Mouse (Mus musculus) hindbrain, embryonic 11.5 days (tissue): ENCODE measurements around the gene Gal3st2b. TPM values are rescaled to one million over a fixed set of nuclear protein-coding genes. Genes with fewer than 3 reads are reported as not detected.
A peak's percentile ranks its signal among the peaks of the same experiment; 100 is the strongest.
"Not testable (repeated sequence)": the region's sequence is repeated elsewhere in the genome, so short reads cannot be mapped to it uniquely, and the experiment has no call there.

ENCODE experiments used
- ATAC-seq: fragments of 200-750 bp; cut with Nextera tagmentation; 2 replicates; pipeline ENCODE4 v1.8.0; 2017; ENCODE audit warnings: mild to moderate bottlenecking, moderate TSS enrichment, moderate library complexity; ENCODE audit not compliant: low FRiP score
- DNase-seq: peaks from one replicate; pipeline ENCODE4 v3.0.0-alpha.2; 2015; ENCODE audit warnings: low spot score
- H3K27ac ChIP-seq: fragments of 300-500 bp; sonication (generic); 2 replicates; pipeline ENCODE4 v1.5.1; 2014; ENCODE audit warnings: mild to moderate bottlenecking, low read depth, low read length
- H3K27me3 ChIP-seq: fragments of 300-500 bp; sonication (generic); 2 replicates; pipeline ENCODE4 v1.6.1; 2014; ENCODE audit warnings: mild to moderate bottlenecking, low read length, moderate library complexity, mixed read lengths; ENCODE audit not compliant: control insufficient read depth, insufficient read depth
- H3K36me3 ChIP-seq: fragments of 300-500 bp; sonication (generic); 2 replicates; pipeline ENCODE4 v1.6.1; 2014; ENCODE audit warnings: mild to moderate bottlenecking, low read length, moderate library complexity, mixed read lengths; ENCODE audit not compliant: control insufficient read depth, insufficient read depth
- H3K4me1 ChIP-seq: fragments of 300-500 bp; sonication (generic); replicated peaks from 2 replicates; pipeline ENCODE4 v1.6.1; 2014; ENCODE audit warnings: low read length, mixed read lengths; ENCODE audit not compliant: control insufficient read depth, insufficient read depth
- H3K4me2 ChIP-seq: fragments of 300-500 bp; sonication (generic); replicated peaks from 2 replicates; pipeline ENCODE4 v1.6.1; 2014; ENCODE audit warnings: mild to moderate bottlenecking, low read depth, low read length
- H3K4me3 ChIP-seq: fragments of 300-500 bp; sonication (generic); 2 replicates; pipeline ENCODE4 v1.5.1; 2014; ENCODE audit warnings: low read depth, low read length
- H3K9ac ChIP-seq: fragments of 300-500 bp; sonication (generic); 2 replicates; pipeline ENCODE4 v1.6.1; 2014; ENCODE audit warnings: low read depth, low read length
- H3K9me3 ChIP-seq: fragments of 300-500 bp; sonication (generic); 2 replicates; pipeline ENCODE4 v1.6.1; 2016; ENCODE audit warnings: low read length; ENCODE audit not compliant: control insufficient read depth
- WGBS: fragments of 180-500 bp; shearing (Covaris S2); extraction: QIAGEN DNeasy Blood & Tissue Kit; methylation state at CpG from one replicate; pipeline ENCODE4 v1.1.7; 2014; 5-methylcytosine and 5-hydroxymethylcytosine counted together
- polyA plus RNA-seq: library from polyadenylated mRNA; unstranded; fragments of >200 nt; fragmentation: Nextera tagmentation; extraction: Ambion mirVana; gene quantifications from 2 replicates; pipeline ENCODE4 v1.2.1, GENCODE M21; 2014

Gal3st2b gene
- polyA plus RNA-seq, 1 experiment from 2014 or later = not detected

DNA sequence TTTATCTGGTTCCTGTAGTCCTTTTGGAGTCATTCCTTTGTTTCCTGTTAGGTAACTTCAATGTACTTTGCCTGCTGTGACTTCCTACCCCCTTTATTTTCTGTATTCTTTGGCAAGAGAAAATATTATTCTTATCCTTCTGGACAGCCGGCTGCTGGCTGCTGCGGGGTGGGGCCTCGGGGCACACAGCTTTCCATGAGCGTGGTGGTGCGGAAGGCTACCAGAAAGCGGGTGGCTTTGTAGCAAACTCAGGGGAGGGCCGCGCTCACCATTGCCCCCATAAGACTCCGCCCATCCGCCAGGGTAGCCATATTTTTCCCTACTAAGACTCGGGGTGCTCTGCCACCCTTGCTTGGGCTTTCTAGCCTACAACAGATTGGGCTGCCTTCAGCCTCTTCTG, 31.0 kb downstream of the Gal3st2b start:
- H3K27ac ChIP-seq, H3K36me3 ChIP-seq, H3K4me2 ChIP-seq, DNase-seq, H3K4me3 ChIP-seq, H3K4me1 ChIP-seq, H3K27me3 ChIP-seq, H3K9ac ChIP-seq, H3K9me3 ChIP-seq: not testable (repeated sequence)
- no CpG with 5 or more reads among the region's 11 CpGs for WGBS
- ATAC-seq = 0 out of 2 replicates have a peak, but pooled peaks have one; percentile 57

DNA sequence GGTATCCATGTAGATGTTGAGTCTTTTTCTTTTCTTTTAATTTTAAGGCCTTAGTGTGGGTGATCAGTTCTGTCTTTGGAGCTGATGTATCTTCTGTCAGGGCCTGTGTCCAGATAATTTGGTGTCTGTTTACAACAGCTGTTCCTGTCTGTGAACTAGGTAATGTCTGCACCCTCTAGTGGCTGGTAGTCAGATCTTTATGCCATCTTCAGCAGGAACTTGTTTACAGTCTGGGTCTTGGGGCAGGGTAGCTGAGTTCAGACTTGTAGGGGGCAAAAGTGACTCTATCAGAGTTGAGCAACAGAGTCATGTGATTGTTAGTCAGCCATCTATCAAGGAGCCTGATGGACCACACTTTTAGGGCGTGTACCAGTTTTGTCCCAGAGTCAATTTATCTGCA, 48.4 kb downstream of the Gal3st2b start:
- not testable (repeated sequence) for H3K9me3 ChIP-seq, H3K9ac ChIP-seq, H3K36me3 ChIP-seq, H3K27me3 ChIP-seq, ATAC-seq, H3K4me3 ChIP-seq, H3K27ac ChIP-seq, DNase-seq, H3K4me2 ChIP-seq, H3K4me1 ChIP-seq
- WGBS = no CpG with 5 or more reads among the region's 1 CpGs

DNA sequence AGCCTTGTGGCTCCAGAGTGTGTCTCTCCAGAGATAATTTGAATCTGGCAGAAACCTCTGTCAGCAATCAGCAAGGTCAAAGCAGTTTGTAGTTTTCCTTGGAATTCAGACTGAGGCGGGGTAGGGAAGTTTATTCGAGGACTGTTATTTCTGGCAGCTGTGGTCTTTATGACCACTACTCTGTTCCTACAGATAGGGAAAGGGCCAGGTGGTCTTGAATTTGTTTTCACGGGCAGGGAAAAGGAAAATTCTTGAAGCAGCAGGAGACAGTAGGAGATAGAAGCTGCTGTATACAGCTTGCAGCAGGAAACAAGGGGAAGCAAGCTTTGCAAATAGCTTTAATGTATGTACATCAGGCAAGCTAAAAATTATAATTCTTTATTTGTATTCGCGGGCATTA, 52.3 kb downstream of the Gal3st2b start:
- H3K9me3 ChIP-seq, H3K27me3 ChIP-seq, H3K36me3 ChIP-seq, H3K9ac ChIP-seq, H3K4me3 ChIP-seq, DNase-seq, ATAC-seq, H3K4me1 ChIP-seq, H3K4me2 ChIP-seq, H3K27ac ChIP-seq: not testable (repeated sequence)
- 53% methylated on average over 3 of the region's 5 CpGs for WGBS

GRCm38 (mm10) chr1:93970797-93971196, 52.7 kb downstream of the Gal3st2b start:
- WGBS = no CpG with 5 or more reads among the region's 4 CpGs
- H3K9ac ChIP-seq, H3K9me3 ChIP-seq, H3K4me2 ChIP-seq, H3K27me3 ChIP-seq, ATAC-seq, H3K4me1 ChIP-seq, H3K36me3 ChIP-seq, H3K27ac ChIP-seq, H3K4me3 ChIP-seq, DNase-seq: not testable (repeated sequence)

DNA sequence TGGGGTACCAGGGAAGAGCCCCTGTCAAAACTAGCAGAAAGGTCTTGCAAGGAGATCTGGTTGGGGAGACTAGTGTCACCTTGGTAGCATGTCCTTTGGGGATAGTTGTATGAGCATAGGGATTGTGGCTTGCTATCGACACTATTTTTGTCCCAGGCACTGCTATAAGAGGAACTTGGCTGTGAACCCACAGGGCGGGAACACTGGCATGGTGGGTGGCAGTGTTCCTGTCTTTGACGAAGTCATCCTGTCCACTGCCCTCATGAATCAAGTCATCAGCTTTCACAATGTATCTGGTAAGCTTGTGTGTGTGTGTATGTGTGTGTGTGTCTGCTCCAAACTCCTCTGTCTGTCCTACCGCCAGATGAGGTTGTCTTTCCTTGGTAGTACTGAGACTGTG, 57.7 kb downstream of the Gal3st2b start:
- ATAC-seq, H3K9me3 ChIP-seq, H3K4me1 ChIP-seq, DNase-seq, H3K9ac ChIP-seq, H3K4me3 ChIP-seq, H3K4me2 ChIP-seq, H3K27me3 ChIP-seq, H3K36me3 ChIP-seq, H3K27ac ChIP-seq: not testable (repeated sequence)
- 88% methylated on average over 1 of the region's 4 CpGs for WGBS

- H3K27me3 ChIP-seq, H3K4me3 ChIP-seq, H3K36me3 ChIP-seq, H3K27ac ChIP-seq, H3K9ac ChIP-seq, H3K9me3 ChIP-seq, H3K4me2 ChIP-seq, H3K4me1 ChIP-seq, DNase-seq: not testable (repeated sequence)
- ATAC-seq = peak; percentile 21; the same call in 1 of the 2 replicates
- WGBS = no CpG with 5 or more reads among the region's 7 CpGs
These were observed 60.2 kb downstream of the Gal3st2b start for GRCm38 (mm10) chr1:93978287-93978686.

DNA sequence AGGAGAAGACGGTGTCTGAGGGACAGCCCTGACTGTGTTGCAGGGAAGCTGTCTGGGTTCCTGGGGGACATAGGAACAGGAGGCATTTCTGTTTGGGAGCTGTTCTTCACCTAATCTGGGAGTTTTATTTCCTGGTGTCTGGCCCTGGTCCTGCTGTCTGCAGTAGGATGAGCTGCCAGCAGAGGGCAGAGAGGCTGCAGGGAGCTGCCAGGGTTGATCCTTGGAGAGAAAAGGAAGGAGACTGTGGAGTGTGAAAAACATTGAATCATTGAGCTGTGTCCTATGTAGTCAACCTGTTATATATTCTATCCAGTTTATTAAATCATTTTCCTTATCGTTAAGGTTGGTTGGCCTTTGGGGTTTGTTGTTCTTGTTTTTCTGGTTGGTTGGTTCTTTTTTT, 62.8 kb downstream of the Gal3st2b start:
- DNase-seq, H3K9ac ChIP-seq, H3K36me3 ChIP-seq, H3K4me3 ChIP-seq, H3K4me1 ChIP-seq, H3K4me2 ChIP-seq, H3K27me3 ChIP-seq, H3K27ac ChIP-seq, H3K9me3 ChIP-seq: not testable (repeated sequence)
- no CpG with 5 or more reads among the region's 2 CpGs for WGBS
- ATAC-seq = peak; percentile 43; the same call in 1 of the 2 replicates

GRCm38 (mm10) chr1:93986167-93986566, 68.1 kb downstream of the Gal3st2b start:
- Histone ChIP-seq H3K36me3 (no peaks in the 10 kb centered on the region), H3K4me1 (no peaks in the 10 kb centered on the region), H3K27ac (no peak overlapping the region), H3K9ac (no peak overlapping the region), H3K9me3 (no peaks in the 10 kb centered on the region), H3K27me3 (no peaks in the 10 kb centered on the region), H3K4me3 (no peak overlapping the region), H3K4me2 (no peak overlapping the region)
- ATAC-seq = no peak
- DNase-seq = no peak
- WGBS = 92% methylated on average over 3 of the region's 3 CpGs

DNA sequence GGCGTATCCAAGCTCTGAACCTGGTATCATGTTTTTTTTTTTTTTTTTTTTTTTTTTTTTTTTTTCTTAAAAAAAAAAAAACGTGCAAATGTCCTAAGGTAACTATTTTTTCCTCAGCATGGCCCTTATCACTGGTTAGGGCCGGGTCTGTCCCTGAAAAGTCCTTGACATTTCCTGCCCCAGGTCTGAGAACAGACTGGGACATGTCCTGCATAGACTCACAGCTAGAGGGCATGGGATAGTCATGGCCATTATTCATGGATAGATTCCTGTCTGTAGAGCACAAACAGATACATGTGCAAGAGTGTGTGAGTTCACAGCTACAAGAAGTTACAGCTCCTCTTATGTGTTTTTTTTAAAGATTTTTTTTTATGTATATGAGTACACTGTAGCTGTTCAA, 70.7 kb downstream of the Gal3st2b start:
- Histone ChIP-seq H3K36me3 (no peaks in the 10 kb centered on the region), H3K9me3 (no peaks in the 10 kb centered on the region)

More for the DNA sequence above, 70.7 kb downstream of the Gal3st2b start:
- Histone ChIP-seq H3K27me3 (no peaks in the 10 kb centered on the region), H3K4me1 (no peaks in the 10 kb centered on the region), H3K4me3 (no peak overlapping the region), H3K9ac (no peak overlapping the region), H3K27ac (no peak overlapping the region), H3K4me2 (no peak overlapping the region)
- WGBS = 80% methylated on average over 3 of the region's 3 CpGs
- ATAC-seq (no peak), DNase-seq (no peak)
